Comparison of ENCODE assay signal across 10 mouse cellular contexts in genomic region chr2:59417384-59417955, GRCm38 (mm10).
DNase-seq lines count a peak whose midpoint lies in the region; ATAC-seq and TF ChIP-seq lines count a peak whose summit lies in the region.
"Had no signal": no experiment of that assay in that cellular context is flagged by ENCODE, and none has a peak within 500 bp of the region (broad histone marks: within the 10 kb centered on the region; RNA-seq: fewer than 3 reads in every experiment).

No protein-coding gene starts in this region.

- no peaks in the 10 kb centered on the region for H3K27me3 ChIP-seq in heart, embryonic 12.5 days (replicated peaks)
- no peaks in the 10 kb centered on the region for H3K27me3 ChIP-seq in heart, embryonic 10.5 days (ENCODE audit: insufficient read depth, poor library complexity, severe bottlenecking)
- no peaks in the 10 kb centered on the region for H3K27me3 ChIP-seq in forebrain, embryonic 16.5 days (replicated peaks; ENCODE audit: control insufficient read depth, insufficient read depth, low read length)
- no peaks in the 10 kb centered on the region for H3K27me3 ChIP-seq in kidney, adult 2 months (replicated peaks; ENCODE audit: control insufficient read depth, insufficient read depth, low read length)
- no peaks in the 10 kb centered on the region for H3K27me3 ChIP-seq in kidney, embryonic 14.5 days (ENCODE audit: control insufficient read depth, insufficient read depth, low read length)
- H3K27me3 ChIP-seq: stomach, embryonic 15.5 days had no signal

- H3K27ac ChIP-seq in heart, embryonic 12.5 days (ENCODE audit: poor library complexity, severe bottlenecking): 0 out of 2 replicates have a peak overlapping the region, but pooled peaks have one; percentile 41
- H3K27ac ChIP-seq in heart, embryonic 10.5 days: no peak overlapping the region
- no peak overlapping the region for H3K27ac ChIP-seq in forebrain, embryonic 16.5 days (ENCODE audit: low read length)
- H3K27ac ChIP-seq in kidney, adult 2 months (ENCODE audit: insufficient read depth, low read depth, low read length): no peak overlapping the region
- no peak overlapping the region for H3K27ac ChIP-seq in kidney, embryonic 14.5 days (ENCODE audit: low read depth, low read length)
- H3K27ac ChIP-seq: liver, embryonic 14.5 days had no signal

- ATAC-seq in heart, embryonic 12.5 days (ENCODE audit: insufficient number of reproducible peaks, low FRiP score): peak; percentile 20; the same call in 1 of the 2 replicates
- ATAC-seq in forebrain, embryonic 16.5 days: peak; percentile 65
- no peak for ATAC-seq in kidney, embryonic 14.5 days (ENCODE audit: low FRiP score, low TSS enrichment)

- 58% methylated on average over 11 of the region's 11 CpGs for WGBS in heart, embryonic 12.5 days
- 69% methylated on average over 11 of the region's 11 CpGs for WGBS in heart, embryonic 10.5 days
- WGBS in forebrain, embryonic 16.5 days: 79% methylated on average over 11 of the region's 11 CpGs
- 84% methylated on average over 11 of the region's 11 CpGs for WGBS in kidney, adult 2 months
- 60% methylated on average over 11 of the region's 11 CpGs for WGBS in kidney, embryonic 14.5 days

- no peak for DNase-seq in heart, embryonic 10.5 days (ENCODE audit: low spot score)
- DNase-seq in MN1 (ENCODE audit: low spot score): peak; percentile 48
- peak; percentile 41 for DNase-seq in neural tube, embryonic 10.5 days (ENCODE audit: extremely low spot score, low spot score)
- DNase-seq in cerebellum, adult 11 months: no peak
- no peak for DNase-seq in kidney, adult 2 months

- no peaks in the 10 kb centered on the region for H3K36me3 ChIP-seq in heart, embryonic 12.5 days
- H3K36me3 ChIP-seq in heart, embryonic 10.5 days: no peaks in the 10 kb centered on the region
- H3K36me3 ChIP-seq in forebrain, embryonic 16.5 days (ENCODE audit: control insufficient read depth, insufficient read depth): no peaks in the 10 kb centered on the region
- no peaks in the 10 kb centered on the region for H3K36me3 ChIP-seq in kidney, adult 2 months (ENCODE audit: control insufficient read depth, insufficient read depth, low read length)
- no peaks in the 10 kb centered on the region for H3K36me3 ChIP-seq in kidney, embryonic 14.5 days (ENCODE audit: control insufficient read depth, insufficient read depth, low read length)
- H3K36me3 ChIP-seq: stomach, embryonic 15.5 days had no signal

- H3K4me2 ChIP-seq in heart, embryonic 12.5 days: no peak overlapping the region
- H3K4me2 ChIP-seq in forebrain, embryonic 16.5 days (ENCODE audit: low read length): no peak overlapping the region
- no peak overlapping the region for H3K4me2 ChIP-seq in kidney, embryonic 14.5 days (replicated peaks; ENCODE audit: low read depth, low read length)
- H3K4me2 ChIP-seq: stomach, embryonic 15.5 days had no signal

- peaks cover 26% of the 10 kb centered on the region for H3K4me1 ChIP-seq in heart, embryonic 12.5 days (replicated peaks)
- peaks cover 31% of the 10 kb centered on the region for H3K4me1 ChIP-seq in heart, embryonic 10.5 days
- H3K4me1 ChIP-seq in forebrain, embryonic 16.5 days (replicated peaks; ENCODE audit: control insufficient read depth, insufficient read depth, low read length): no peaks in the 10 kb centered on the region
- no peaks in the 10 kb centered on the region; the same call in 1 of the 2 replicates for H3K4me1 ChIP-seq in kidney, adult 2 months (ENCODE audit: control insufficient read depth, insufficient read depth, low read length)
- no peaks in the 10 kb centered on the region; the same call in 1 of the 2 replicates for H3K4me1 ChIP-seq in kidney, embryonic 14.5 days (ENCODE audit: control insufficient read depth, insufficient read depth, low read length)

- no peak overlapping the region for H3K9ac ChIP-seq in heart, embryonic 12.5 days
- no peak overlapping the region for H3K9ac ChIP-seq in forebrain, embryonic 16.5 days (replicated peaks; ENCODE audit: low read depth, low read length)
- no peak overlapping the region for H3K9ac ChIP-seq in kidney, embryonic 14.5 days (ENCODE audit: low read depth, low read length)
- H3K9ac ChIP-seq: liver, embryonic 14.5 days; stomach, embryonic 15.5 days had no signal

- no peak for TF ChIP-seq POLR2A in kidney, adult 2 months (IDR thresholded peaks at IDR 0.05; ENCODE audit: low read depth, low read length)

- H3K4me3 ChIP-seq in heart, embryonic 12.5 days: no peak overlapping the region
- no peak overlapping the region for H3K4me3 ChIP-seq in heart, embryonic 10.5 days
- no peak overlapping the region for H3K4me3 ChIP-seq in forebrain, embryonic 16.5 days (replicated peaks; ENCODE audit: low read length)
- no peak overlapping the region for H3K4me3 ChIP-seq in kidney, adult 2 months (ENCODE audit: insufficient read depth, low read depth, low read length)
- H3K4me3 ChIP-seq in kidney, embryonic 14.5 days (ENCODE audit: low read length): no peak overlapping the region
- H3K4me3 ChIP-seq: stomach, embryonic 15.5 days had no signal

- 0 out of 2 replicates have a peak, but pooled peaks cover 4% of the 10 kb centered on the region for H3K9me3 ChIP-seq in heart, embryonic 12.5 days (replicated peaks)
- H3K9me3 ChIP-seq in heart, embryonic 10.5 days: no peaks in the 10 kb centered on the region; the same call in 1 of the 2 replicates
- no peaks in the 10 kb centered on the region for H3K9me3 ChIP-seq in forebrain, embryonic 16.5 days (ENCODE audit: control insufficient read depth, low read length)
- peaks cover 5% of the 10 kb centered on the region; the same call in 1 of the 2 replicates for H3K9me3 ChIP-seq in kidney, embryonic 14.5 days (ENCODE audit: control insufficient read depth, low read length)
- H3K9me3 ChIP-seq: stomach, embryonic 15.5 days had no signal

- TF ChIP-seq CTCF in kidney, adult 2 months (conservative IDR thresholded peaks at IDR 0.05; ENCODE audit: insufficient read depth, insufficient read length, low read depth, low read length): no peak

Comparison
In these comparisons a context has a peak if more than half of its experiments do, and no peak if none do; other contexts are left out.
1. DNase-seq: peak in MN1 (single experiment) and neural tube, embryonic 10.5 days (single experiment); none in heart, embryonic 10.5 days (single experiment), cerebellum, adult 11 months (single experiment) and kidney, adult 2 months (single experiment).